13 mouse cellular contexts compared by ENCODE assay signal in the genomic region with DNA sequence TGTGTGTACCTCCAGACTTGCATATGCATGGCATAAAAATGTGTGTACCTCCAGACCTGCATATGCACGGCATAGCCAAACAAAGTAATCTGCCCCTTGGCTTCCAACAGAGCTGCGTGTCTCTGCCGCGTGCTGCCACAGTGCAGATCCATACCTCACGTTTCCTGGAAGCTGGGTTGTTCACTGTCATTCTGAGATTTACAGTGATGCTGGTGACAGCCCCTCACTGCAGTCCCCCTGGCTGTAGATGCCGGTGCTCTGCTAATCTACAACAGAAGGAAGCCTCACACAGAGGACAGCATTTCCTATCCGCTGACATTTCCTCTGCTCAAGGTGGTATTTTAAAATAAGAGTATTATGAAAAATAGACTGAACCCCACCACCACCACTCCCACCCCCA. TPM values are rescaled to one million over a fixed set of nuclear protein-coding genes. Genes with fewer than 3 reads are reported as not detected.
DNase-seq lines count a peak whose midpoint lies in the region; ATAC-seq and TF ChIP-seq lines count a peak whose summit lies in the region.
"Had no signal": no experiment of that assay in that cellular context is flagged by ENCODE, and none has a peak within 500 bp of the region (broad histone marks: within the 10 kb centered on the region; RNA-seq: fewer than 3 reads in every experiment).

No protein-coding gene starts in this region.

- TF ChIP-seq EP300 in stomach, postnatal 0 days (optimal IDR thresholded peaks at IDR 0.05): no peak

- WGBS in lung, embryonic 16.5 days: 76% methylated on average over 7 of the region's 7 CpGs
- WGBS in forebrain, postnatal 0 days: 16% methylated on average over 7 of the region's 7 CpGs
- WGBS in limb, embryonic 15.5 days: 48% methylated on average over 7 of the region's 7 CpGs
- 80% methylated on average over 7 of the region's 7 CpGs for WGBS in stomach, postnatal 0 days

- H3K9ac ChIP-seq in lung, embryonic 16.5 days (ENCODE audit: low read length): no peak overlapping the region
- no peak overlapping the region for H3K9ac ChIP-seq in forebrain, postnatal 0 days
- no peak overlapping the region for H3K9ac ChIP-seq in limb, embryonic 15.5 days
- no peak overlapping the region for H3K9ac ChIP-seq in stomach, postnatal 0 days (ENCODE audit: low read length)

- DNase-seq in lung, postnatal 36 days: no peak
- DNase-seq in forebrain, postnatal 0 days: no peak
- DNase-seq in stomach, postnatal 0 days (ENCODE audit: low spot score): no peak
- no peak for DNase-seq in left cerebral cortex, postnatal 36 days (ENCODE audit: low spot score in 2 of 2)
- DNase-seq in layer of hippocampus, postnatal 36 days: no peak
- DNase-seq: cerebellum, postnatal 36 days; kidney, adult 18-20 months; lung, adult 2 months; right cerebral cortex, postnatal 4 days had no signal

- 0 out of 2 replicates have a peak, but pooled peaks cover 3% of the 10 kb centered on the region for H3K36me3 ChIP-seq in lung, embryonic 16.5 days (ENCODE audit: control insufficient read depth, insufficient read depth, low read length)
- peaks cover 11% of the 10 kb centered on the region; the same call in 1 of the 2 replicates for H3K36me3 ChIP-seq in forebrain, postnatal 0 days (ENCODE audit: insufficient read depth)
- no peaks in the 10 kb centered on the region for H3K36me3 ChIP-seq in limb, embryonic 15.5 days
- no peaks in the 10 kb centered on the region for H3K36me3 ChIP-seq in stomach, postnatal 0 days (ENCODE audit: control insufficient read depth, insufficient read depth, low read length)

- 0 out of 2 replicates have a peak overlapping the region, but pooled peaks have one; percentile 16 for H3K27ac ChIP-seq in lung, embryonic 16.5 days (ENCODE audit: low read length)
- H3K27ac ChIP-seq in forebrain, postnatal 0 days (ENCODE audit: low read depth, low read length): peak overlapping the region; percentile 59; the same call in 1 of the 2 replicates
- peak overlapping the region; percentile 86 for H3K27ac ChIP-seq in limb, embryonic 15.5 days
- no peak overlapping the region for H3K27ac ChIP-seq in stomach, postnatal 0 days (replicated peaks)

- H3K4me3 ChIP-seq in lung, embryonic 16.5 days (ENCODE audit: low read length): no peak overlapping the region
- no peak overlapping the region for H3K4me3 ChIP-seq in forebrain, postnatal 0 days (ENCODE audit: low read depth, low read length)
- no peak overlapping the region for H3K4me3 ChIP-seq in limb, embryonic 15.5 days
- H3K4me3 ChIP-seq in stomach, postnatal 0 days (ENCODE audit: low read depth, low read length): no peak overlapping the region
- H3K4me3 ChIP-seq: myocyte had no signal

- no peaks in the 10 kb centered on the region; the same call in 1 of the 2 replicates for H3K9me3 ChIP-seq in lung, embryonic 16.5 days (ENCODE audit: control insufficient read depth, low read length)
- H3K9me3 ChIP-seq in forebrain, postnatal 0 days (ENCODE audit: low read length): no peaks in the 10 kb centered on the region
- no peaks in the 10 kb centered on the region for H3K9me3 ChIP-seq in limb, embryonic 15.5 days
- H3K9me3 ChIP-seq in stomach, postnatal 0 days (ENCODE audit: control insufficient read depth, low read length): no peaks in the 10 kb centered on the region

- no peaks in the 10 kb centered on the region for H3K27me3 ChIP-seq in lung, embryonic 16.5 days (ENCODE audit: control insufficient read depth, insufficient read depth, low read depth, low read length)
- no peaks in the 10 kb centered on the region for H3K27me3 ChIP-seq in forebrain, postnatal 0 days (ENCODE audit: insufficient read depth, low read length)
- H3K27me3 ChIP-seq in limb, embryonic 15.5 days: no peaks in the 10 kb centered on the region
- no peaks in the 10 kb centered on the region for H3K27me3 ChIP-seq in stomach, postnatal 0 days (ENCODE audit: control insufficient read depth, insufficient read depth, low read length)

- 0 out of 2 replicates have a peak, but pooled peaks have one; percentile 19 for TF ChIP-seq CTCF in forebrain, postnatal 0 days (IDR thresholded peaks at IDR 0.05; ENCODE audit: low read depth)
- TF ChIP-seq CTCF in stomach, postnatal 0 days (IDR thresholded peaks at IDR 0.05; ENCODE audit: low read depth): no peak

- H3K4me1 ChIP-seq in lung, embryonic 16.5 days (replicated peaks; ENCODE audit: control insufficient read depth, insufficient read depth, low read length): no peaks in the 10 kb centered on the region; the same call in 1 of the 2 replicates
- H3K4me1 ChIP-seq in forebrain, postnatal 0 days (ENCODE audit: insufficient read depth): peaks cover 12% of the 10 kb centered on the region
- peaks cover 14% of the 10 kb centered on the region for H3K4me1 ChIP-seq in limb, embryonic 15.5 days
- H3K4me1 ChIP-seq in stomach, postnatal 0 days (replicated peaks; ENCODE audit: control insufficient read depth, insufficient read depth): no peaks in the 10 kb centered on the region

- H3K4me2 ChIP-seq in lung, embryonic 16.5 days (ENCODE audit: low read depth, low read length): no peak overlapping the region
- H3K4me2 ChIP-seq in forebrain, postnatal 0 days (ENCODE audit: low read depth): no peak overlapping the region
- no peak overlapping the region for H3K4me2 ChIP-seq in limb, embryonic 15.5 days
- no peak overlapping the region for H3K4me2 ChIP-seq in stomach, postnatal 0 days (replicated peaks; ENCODE audit: low read depth)

- intact Hi-C loops in left cerebral cortex, postnatal 36 days (cut with DNase I): no loop called here

- 0 out of 2 replicates have a peak, but pooled peaks have one; percentile 28 for ATAC-seq in lung, embryonic 16.5 days (ENCODE audit: low read depth)
- ATAC-seq in forebrain, postnatal 0 days: peak; percentile 23; the same call in 1 of the 2 replicates
- peak; percentile 27; the same call in 1 of the 2 replicates for ATAC-seq in limb, embryonic 15.5 days (ENCODE audit: insufficient number of reproducible peaks, low FRiP score, low TSS enrichment, low read depth)
- ATAC-seq in erythroblast, adult 5-6 weeks (replicated peaks; ENCODE audit: low FRiP score, poor library complexity, severe bottlenecking): no peak
- no peak for ATAC-seq in stomach, postnatal 0 days (ENCODE audit: low FRiP score, low TSS enrichment)

RNA-seq across cellular contexts. Expression of a gene that starts 57.6 kb away (rescaled TPM):
- polyA plus RNA-seq in lung, embryonic 16.5 days (2015; fragmentation: Nextera tagmentation; extraction: Ambion mirVana): 69.7 and 71.4 TPM in 2 replicates
- 447 and 546 TPM in 2 replicates for total RNA-seq in forebrain, postnatal 0 days (2014; rRNA removed)
- polyA plus RNA-seq in forebrain, postnatal 0 days (2015; fragmentation: Nextera tagmentation; extraction: Ambion mirVana): 367 and 462 TPM in 2 replicates
- polyA plus RNA-seq in limb, embryonic 15.5 days (2015; fragmentation: Nextera tagmentation; extraction: Ambion mirVana): 49.4 and 60.6 TPM in 2 replicates
- 8.6 and 44.8 TPM in 2 replicates for total RNA-seq in erythroblast, adult 5-6 weeks (2015; ENCODE audit: low replicate concordance)
- total RNA-seq in erythroblast, adult 5-6 weeks (2017; ENCODE audit: low replicate concordance): 6.6 and 11.4 TPM in 2 replicates
- polyA plus RNA-seq in stomach, postnatal 0 days (2015; fragmentation: Nextera tagmentation; extraction: Ambion mirVana): 17.1 and 17.7 TPM in 2 replicates
- total RNA-seq in left cerebral cortex, postnatal 36 days (2021): 100 to 1,000 TPM; 210 to 214 TPM
- total RNA-seq in layer of hippocampus, postnatal 36 days (2021): 100 to 1,000 TPM; 284 to 297 TPM

Comparison
In these comparisons a context has a peak if more than half of its experiments do, and no peak if none do; other contexts are left out.
1. ATAC-seq: peak in lung, embryonic 16.5 days (single experiment), forebrain, postnatal 0 days (single experiment) and limb, embryonic 15.5 days (single experiment); none in erythroblast, adult 5-6 weeks (single experiment) and stomach, postnatal 0 days (single experiment).